Mouse (Mus musculus) heart, adult 10 weeks (tissue): ENCODE results near the gene Ank3. TPM values are rescaled to one million over a fixed set of nuclear protein-coding genes. Genes with fewer than 3 reads are reported as not detected.

Source experiments
- polyA plus RNA-seq: library from polyadenylated mRNA; stranded (reverse); fragments of 350-450 nt; fragmentation: Illumina TruSeq; extraction: RNeasy Lipid Tissue Mini Kit (QIAGEN cat#74804); gene quantifications from one replicate; pipeline ENCODE4 v1.2.3, GENCODE M21; 2014; ENCODE audit warnings: low read depth, low replicate concordance

The Ank3 gene
- 38.4 TPM for polyA plus RNA-seq

DNA sequence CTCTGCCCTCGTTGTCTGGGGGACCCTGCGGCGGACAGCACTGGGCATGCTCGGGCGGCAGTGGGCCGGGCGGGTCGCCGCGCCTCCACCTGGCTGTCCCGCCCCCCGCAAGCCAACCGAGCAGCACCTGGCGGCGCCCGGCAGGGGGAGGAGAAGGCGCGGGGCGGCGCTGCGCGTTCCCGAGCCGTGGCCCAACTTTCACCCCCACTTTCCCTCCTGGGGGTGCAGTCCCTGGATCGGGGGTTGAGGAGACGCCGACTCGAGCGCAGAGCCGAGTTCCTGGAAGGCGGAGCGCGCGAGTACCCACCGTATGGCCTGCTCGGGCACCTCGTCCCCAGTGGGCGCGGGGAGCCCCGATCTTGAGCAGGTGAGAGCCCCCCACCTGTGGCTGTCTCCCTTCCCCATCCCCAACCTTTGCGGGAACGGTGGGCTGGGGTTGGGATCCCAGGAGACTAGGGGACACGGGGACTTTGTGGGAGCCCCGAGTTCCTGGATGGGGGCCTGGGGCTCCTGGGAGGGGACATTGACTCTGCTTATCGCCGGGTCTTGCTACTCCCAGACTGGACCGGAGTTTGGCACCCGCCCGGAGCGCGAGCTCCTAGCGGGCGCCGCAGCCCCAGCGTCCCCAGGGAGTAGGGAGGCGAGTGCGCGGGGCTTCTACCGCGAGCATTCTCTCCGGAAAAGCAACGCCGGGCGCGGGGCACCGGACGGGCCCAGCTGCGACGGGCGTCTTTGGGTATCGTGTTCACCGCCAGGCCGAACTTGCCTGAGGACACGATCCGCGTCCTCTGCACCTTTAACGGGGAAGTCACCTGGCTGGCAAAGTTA is at the start of gene Ank3:
Gene Ank3, plus strand, starts transcription at position 11 of the 828 bp plus-strand sequence.

DNA sequence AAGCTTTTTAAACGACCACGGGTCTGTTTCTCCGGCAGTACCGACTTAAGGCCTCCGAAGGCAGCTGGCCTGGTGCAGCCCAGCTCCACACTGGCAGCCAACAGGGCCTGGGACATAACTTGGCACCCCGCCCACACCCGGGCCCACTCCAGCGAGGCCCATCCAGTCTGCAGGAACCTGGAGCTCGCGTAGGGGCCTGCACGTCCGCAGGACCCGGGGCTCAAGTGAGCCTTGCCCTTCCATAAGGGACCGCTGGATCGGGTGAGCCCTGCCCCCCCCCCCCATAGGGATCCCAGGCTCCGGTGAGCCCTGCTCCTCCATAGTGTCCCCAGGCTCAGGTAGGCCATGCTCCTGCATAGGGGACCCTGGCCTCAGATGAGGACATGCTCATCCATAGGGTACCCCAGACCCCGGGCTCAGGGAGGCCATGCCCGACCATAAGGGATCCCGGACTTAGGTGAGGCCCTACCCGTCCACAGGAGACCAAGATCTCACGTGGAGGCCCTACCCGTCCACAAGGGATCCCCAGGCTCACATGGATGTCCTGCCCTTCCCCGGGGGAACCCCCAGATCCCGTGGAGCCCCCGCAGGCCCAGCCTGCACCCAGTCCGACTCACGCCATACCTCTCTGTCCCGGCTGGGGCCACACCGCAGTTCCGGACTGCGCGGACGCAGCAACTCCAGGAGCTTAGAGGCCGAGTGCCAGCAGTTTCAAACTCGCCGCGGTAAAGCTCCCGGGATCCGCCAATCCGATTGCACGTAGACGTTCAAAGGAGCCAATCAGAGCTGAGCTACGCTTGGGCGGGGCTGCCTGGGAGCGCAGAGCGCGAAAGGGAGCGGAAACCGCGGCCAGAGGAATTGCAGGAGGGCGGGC is 46.1 kb upstream of the Ank3 start, which contains the start of gene Cdk1:
Gene Cdk1, minus strand, starts transcription at position 727 of the 874 bp plus-strand sequence.

Other genes with a start within 250 kb of the Ank3 start
- 89.7 TPM for gene Rhobtb1, start 247.3 kb upstream of the Ank3 start, polyA plus RNA-seq
- gene A930033H14Rik, start 185.7 kb upstream of the Ank3 start, polyA plus RNA-seq, result 1.1 TPM
- gene Cdk1, start 45.8 kb upstream of the Ank3 start, polyA plus RNA-seq, result 1.2 TPM